Mouse (Mus musculus) ovary, postnatal 36 days (tissue): ENCODE results near the gene Glcci1.

Experiments used
- DNase-seq: peaks from one replicate; pipeline ENCODE4 v3.0.0; 2022; ENCODE audit warnings: low spot score, mixed read lengths

Gene Glcci1

DNA sequence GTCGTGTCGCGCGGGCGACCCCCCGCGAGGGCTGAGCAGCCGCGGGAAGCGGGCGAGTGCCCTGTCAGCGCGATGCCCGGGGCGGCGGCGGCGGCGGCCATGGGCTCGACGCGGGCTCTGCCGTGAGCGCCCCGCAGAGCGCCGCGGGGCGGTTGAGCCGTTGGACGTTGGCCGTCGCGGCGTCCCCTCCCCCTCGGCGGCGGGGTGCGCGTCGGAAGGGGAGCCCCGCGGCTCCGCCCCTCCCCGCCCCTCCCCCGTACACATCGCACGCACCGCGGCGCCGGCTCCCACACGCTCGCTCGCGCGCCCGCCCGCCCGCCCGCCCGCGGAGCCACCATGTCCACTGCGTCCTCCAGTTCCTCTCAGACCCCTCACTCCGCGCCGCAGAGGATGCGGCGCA lies at the start of gene Glcci1:
Glcci1 (plus strand) TSS at position 50 of the 400 bp plus-strand sequence.
- DNase-seq = peak; percentile 78

DNA sequence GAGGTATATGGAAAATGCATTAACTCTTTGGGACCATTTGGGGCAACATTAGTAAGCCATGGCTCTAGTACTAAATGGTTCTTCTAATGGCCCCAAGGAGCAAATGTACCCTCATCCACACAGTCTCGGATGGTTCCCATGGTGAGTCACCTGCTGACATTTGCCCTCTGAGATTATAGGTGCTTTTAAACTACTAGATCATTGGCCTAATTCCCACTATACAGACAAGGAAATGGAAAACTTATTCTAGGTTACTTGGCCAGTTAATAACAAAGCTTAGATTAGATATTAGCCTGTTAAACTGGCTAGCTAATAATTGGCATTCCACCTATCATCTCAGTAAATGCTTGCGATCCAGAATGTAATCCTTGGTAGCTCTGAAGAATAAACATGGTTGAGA lies 47.0 kb upstream of the Glcci1 start:
- no peak for DNase-seq

DNA sequence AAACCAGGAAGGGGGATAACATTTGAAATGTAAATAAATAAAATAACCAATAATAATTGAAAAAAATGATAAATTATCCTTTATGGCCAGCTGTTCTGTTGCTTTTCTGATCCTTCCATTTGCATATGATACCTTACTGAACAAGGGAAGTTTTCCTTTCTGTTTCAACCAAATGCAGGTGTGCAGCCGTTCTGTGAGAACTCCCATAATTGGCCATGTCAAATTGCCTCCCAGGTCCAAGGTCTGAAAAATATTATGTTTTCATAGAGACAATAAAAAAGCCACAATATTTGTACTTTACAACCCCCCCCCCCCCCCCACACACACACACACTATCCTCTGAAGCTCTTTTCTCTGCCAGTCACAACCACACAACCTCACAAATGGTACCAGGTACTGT lies 44.0 kb upstream of the Glcci1 start:
- DNase-seq = no peak

DNA sequence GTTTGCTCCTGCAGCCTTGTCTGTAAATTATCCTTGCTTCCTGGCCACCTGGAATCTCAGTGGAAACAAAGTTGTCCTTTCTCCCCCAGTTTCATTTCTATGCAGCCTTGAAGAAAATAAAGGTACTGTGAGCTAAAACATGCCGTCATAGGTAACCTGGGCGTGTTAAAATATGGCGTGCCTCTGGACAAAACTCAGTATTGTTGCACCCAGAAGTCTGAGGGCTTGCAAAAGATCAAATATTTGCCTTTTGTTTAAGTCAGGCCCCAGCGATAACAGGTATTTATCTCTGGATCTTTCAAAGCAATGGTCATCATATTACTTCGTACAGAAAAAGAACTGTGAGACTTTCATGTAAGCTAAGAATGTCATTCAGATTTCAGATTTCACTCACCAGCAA lies 43.4 kb upstream of the Glcci1 start:
- DNase-seq = no peak

DNA sequence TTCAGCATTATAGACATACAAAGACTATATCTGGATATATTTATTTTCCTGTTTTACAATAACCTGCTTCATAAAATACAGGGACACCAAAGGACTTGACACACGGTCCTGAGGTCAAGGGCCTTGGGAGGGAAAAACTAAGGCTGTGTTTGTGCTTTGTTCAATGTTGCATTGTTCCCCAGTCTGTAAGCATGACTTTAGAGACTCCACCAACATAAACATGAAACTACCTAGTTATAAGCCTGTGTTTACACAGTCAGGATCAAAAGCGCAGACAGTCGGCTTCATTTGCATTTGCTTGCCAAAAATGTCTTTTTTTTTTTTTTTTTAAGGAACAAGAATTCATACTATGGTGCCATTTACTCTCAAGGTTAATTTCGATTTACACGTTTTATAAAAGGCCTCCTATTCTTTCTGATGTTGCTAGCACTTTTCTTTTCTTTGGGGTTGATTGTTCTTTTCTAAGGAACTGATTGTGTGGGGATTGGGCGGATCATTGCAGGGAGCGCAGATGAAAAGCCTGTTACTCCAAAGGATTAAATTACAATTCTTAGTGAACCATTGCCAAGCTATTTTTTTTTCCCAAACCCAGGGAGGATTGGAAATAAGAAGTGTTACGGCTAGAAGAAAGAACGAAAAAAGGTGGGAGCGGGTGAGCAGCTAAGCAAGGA lies 41.6 kb upstream of the Glcci1 start:
- no peak for DNase-seq

DNA sequence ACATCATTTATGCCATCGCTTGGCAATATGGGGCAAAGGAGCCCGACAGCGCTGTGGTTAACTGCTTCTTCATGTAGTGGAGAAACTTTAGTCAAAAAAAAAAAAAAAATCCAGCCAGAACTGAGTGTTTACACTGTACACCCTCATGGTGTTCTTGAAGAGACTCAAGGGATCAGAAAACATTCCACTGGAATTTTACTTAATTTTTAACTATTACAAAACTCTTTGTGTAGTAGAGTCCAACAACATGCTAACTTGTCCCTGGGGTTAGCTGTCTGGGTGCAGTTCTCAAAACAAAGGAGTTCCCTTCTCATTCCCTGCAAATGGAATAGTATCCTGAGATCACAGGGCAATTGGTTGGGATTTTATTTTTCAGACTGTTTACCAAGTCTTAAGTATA lies 39.5 kb upstream of the Glcci1 start:
- no peak for DNase-seq

DNA sequence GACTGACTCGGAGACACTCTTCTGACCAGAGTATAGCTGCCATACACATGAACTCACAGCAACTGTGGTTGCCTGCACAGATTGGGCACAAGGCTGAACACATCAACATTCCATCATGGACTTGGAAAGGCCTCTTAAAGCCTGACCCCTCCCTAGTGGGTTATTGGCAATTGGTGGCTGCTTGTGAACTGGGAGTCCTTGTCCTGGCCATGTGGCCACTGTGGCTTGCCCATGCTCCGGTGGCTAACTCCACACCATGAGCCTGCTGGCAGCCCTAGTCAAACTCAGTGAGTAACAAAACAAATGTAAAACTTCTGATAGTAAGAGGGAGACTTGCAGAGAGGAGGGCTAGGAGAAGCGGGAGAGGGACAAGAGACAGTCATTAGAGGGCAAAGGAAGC lies 37.3 kb upstream of the Glcci1 start:
- no peak for DNase-seq

DNA sequence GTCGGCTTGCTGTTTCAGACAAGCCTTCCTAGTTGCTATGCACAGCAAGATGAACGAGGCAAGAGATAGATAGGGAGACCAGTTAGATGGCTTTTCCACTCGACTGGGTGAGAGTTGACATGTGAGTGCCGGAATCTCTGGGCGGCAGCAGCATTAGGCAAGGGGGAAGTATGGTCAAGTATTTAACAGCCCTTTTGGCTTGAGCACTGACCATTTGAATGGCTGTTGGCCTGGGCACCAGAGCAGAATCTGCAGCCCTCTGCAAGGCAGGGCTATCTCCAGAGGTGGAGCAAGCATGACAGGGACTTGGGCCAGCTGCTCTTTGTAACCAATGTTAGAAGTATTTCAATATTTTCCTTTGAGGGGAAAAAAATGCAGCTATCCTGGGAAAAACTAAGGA lies 36.5 kb upstream of the Glcci1 start:
- DNase-seq = peak; percentile 11

DNA sequence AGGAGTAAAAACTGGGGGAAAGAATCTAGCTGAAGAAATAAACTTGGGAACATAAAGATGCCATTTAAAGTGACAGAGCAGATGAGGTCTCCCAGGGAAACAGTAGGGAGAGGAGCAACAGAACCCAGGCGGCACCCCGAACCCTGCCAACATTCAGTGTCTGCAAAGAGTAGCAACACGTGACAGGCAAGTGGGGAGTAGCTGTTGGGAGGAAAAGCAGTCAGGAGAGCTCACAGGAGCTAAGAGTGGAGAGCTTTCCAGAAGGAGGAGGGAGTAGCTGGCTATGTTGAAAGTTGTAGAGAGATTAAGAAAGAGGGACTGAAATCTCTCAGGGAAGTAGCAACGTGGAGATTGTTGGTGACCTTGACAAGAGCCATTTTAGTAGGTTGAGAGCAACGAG lies 35.9 kb upstream of the Glcci1 start:
- DNase-seq = no peak

DNA sequence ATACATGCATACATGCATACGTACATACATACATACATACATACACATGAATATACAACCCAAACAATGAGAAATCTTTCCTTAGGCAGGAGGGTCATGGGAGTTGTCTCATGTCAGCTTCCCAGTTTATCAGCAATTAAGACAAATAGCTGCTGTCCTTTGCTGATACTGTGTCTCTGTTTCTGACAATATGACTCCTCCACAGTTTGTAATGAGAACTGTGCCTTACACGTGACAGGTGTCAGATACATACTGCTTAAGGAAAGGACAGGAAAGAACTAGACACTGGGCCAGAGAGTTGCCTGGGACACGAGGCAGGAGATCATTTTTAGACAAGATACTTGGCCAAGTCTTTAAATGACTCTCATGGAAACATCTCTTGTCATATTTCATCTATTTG lies 35.1 kb upstream of the Glcci1 start:
- no peak for DNase-seq

DNA sequence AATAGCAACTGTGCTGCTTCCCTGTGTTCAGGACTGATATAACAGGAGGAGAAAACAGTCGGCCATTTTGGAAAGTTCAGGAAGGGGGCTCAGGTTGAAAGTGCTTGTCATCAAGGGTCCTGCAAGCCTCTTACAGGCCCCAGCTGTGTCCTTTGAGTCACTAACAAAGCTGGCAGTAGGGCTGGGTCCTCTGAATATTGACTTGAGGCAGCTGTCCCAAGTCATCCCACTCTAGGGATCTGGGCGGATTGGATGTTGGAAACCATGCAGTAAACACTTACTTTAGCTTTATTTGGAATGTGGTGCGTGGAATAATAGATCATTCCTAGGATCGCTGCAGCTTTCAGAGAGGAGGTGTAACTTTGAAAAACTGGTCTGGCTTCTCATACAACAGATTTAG lies 34.6 kb upstream of the Glcci1 start:
- no peak for DNase-seq

DNA sequence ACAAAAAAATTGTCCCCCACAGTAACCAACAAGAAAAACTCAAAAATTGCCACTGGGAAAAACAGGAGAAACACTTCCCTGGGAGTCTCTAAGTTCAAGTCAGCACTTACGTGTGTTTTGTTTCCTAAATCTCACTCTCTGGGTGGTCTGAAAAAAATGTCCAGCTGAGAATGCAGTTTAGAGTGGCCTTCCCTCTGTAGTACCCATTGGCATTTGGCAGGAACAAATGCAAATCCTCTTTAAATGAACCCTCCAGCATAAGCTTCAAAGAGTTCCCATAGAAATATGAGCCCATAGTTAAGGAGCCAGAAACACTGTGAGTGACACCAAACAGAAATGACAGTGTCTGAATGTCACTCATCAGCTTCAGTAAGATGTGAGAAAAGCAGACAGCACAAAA lies 30.2 kb upstream of the Glcci1 start:
- DNase-seq = no peak

DNA sequence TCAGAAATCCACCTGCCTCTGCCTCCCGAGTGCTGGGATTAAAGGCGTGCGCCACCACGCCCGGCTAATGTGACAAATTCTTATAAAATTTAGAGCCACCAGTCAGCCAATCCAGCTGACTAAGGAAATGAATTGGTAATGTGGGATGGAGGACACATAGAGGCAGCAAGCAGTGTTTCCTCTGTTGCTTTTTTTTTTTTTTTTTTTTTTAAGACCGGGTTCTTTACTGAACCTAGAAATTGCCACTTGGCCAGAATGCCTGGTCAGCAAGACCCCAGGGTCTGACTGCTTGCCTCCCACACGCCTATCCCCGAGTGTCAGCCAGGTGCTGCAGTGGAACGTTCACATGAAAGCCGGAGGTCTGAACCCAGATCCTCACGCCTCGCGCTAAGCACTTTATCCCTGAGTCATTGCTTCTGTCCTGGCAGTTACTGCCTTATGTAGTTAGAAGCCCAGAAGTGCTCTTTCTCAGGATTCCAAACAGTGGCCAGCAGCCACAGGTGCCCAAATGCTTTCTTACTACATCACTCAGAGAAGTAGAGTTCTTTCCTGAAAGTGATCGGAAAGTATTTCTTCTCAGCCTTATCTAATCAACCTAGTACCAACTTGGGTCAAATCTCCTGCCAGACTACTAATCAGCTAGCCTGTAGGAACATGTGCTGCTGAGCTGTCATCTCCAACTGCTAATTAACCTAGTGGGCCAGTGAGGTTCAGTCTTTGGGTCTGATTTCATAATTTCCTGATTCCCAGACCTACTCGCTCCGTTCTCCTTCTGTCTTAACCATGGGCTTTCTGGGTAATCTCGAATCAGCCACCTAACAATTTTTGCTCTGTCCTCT lies 24.7 kb upstream of the Glcci1 start:
- no peak for DNase-seq

DNA sequence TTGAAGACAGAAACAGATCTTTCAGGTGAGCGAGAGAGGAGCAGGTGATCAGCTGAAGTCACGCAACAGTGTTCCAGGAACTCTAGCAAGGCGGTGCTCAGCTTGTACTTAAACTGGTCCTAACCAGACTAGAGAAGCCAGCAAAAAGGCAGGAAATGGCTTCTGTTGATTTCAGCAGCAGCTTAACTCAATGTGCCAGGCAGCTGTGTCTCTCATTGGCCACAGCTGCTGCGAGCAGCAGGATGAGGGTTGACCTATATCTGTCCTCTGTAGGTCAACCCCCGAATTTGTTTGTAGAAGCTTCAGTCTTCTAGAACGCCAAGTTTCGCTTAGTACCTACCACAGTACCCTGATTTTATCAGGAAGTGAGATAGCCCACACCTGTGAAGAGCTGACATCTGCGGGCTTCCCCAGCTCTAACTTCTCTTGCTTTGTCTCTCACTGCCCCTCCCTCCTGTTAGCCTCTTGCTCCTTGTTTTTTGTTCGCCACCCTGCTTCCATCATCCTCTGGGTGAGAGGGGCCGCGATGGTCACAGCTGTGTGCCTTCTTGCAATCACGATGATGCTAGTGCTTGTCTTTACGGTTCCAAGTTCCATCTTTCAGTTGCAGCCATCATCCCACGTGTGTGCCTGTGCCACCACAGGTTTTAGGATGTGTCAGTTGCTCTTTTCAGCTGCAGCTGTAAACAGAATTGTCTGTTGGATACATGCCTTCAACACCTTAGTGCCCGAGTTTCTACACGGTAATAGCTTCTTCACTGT lies 23.8 kb upstream of the Glcci1 start:
- DNase-seq = no peak

DNA sequence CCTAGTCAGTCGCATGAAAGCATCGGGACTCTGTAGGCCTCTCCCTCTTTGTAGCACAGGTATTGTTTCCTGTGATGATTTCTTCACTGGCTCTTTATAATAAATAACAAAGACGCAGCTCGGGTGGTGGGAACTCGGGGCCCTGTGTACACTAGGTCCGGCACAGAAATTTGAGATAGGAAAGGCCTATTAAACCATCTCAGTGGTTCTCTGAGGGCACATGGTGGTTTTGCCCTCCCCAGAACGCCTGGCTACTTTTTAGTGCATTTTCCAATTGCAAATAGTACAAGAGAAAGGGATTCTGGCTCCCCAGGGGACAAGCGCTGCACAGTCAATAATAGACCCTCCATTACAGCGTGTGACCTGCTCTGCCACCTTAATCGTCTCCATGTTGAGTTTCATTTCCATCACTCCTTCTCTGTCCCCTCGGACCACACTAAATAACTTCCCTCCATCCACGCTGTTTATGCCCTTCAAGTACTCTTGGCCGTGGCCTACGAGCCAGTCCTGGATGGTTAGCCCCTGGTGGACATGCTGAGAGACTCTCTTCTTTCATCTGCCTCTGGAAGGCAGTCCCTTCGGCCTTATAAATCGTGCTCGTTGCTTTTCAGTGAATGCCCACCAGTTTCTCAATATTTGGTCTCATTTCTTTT lies 22.9 kb upstream of the Glcci1 start:
- DNase-seq = no peak

DNA sequence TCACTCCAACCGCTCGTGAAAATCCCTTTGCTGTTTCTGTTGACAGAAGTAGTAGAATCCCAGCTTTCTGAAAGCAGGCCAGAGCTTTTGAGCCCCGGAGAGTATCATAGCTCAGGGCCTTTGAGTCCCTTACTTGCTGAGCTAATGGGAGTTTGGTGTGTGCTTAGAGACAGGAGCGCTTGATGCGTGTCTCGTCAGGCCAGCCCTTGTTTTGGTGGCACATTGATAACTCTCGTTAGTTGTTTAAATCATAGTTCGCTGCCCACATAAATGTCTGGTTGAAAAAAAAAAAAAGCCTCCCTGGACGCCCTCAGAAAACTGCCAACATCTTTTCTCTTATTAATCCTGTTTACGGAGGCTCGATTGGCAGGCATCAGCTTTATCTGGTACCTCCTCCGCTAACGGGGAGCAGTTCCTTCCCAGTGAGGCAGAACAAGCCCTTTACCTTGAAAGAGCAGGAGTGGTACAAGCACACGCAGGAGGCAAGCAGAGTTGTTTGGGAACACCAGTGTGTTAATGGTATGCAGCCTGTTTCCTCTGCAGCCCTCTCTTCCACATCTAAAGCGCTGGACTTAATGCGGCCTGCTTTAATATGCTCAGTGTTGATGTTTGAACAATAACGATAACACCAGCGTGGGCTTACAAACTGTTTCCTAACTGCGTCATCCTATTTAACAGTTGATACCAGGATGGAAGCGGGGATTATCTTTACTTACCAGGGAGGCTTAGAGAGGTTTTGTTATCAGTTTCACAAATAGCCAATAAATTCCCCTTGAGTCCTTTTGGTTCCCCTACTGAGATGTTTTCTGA lies 22.2 kb upstream of the Glcci1 start:
- DNase-seq = no peak

DNA sequence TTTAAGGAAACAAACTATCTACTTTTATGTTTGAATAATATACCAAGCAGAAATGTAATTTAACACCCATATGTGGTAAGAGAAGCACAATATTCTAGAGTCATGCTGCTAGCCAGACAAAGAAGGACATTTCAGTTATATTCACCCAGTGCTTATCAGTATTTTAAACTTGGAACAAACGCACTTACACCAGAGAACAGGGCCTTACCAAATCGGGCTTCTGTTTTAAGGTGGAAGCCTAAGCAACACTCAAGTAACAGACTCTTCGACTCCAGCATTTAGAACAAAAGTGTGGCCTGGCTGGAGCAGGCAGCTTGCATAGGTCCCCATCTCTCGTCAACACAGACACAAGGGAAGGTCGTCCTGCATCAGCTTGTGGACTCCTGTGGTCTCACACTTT lies 21.2 kb upstream of the Glcci1 start:
- no peak for DNase-seq

DNA sequence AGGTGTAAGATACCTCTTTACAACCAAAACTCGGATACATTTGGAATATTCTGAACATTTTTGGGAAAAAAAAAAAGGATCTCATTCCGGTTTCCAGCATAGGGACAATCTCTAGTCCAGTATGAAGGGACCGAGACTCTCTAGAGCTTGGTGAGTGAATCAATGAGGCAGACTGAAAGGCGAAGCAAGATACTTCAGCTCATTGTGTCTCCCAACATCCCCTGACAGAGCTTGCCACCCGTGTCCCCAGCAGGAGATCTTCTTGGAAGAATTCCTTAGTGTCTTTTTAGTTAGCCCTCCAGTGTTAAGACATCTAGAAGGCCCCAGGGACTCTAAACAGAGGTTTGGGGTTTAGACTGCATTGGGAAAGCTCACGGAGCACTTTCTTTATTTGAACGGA lies 20.1 kb upstream of the Glcci1 start:
- no peak for DNase-seq

DNA sequence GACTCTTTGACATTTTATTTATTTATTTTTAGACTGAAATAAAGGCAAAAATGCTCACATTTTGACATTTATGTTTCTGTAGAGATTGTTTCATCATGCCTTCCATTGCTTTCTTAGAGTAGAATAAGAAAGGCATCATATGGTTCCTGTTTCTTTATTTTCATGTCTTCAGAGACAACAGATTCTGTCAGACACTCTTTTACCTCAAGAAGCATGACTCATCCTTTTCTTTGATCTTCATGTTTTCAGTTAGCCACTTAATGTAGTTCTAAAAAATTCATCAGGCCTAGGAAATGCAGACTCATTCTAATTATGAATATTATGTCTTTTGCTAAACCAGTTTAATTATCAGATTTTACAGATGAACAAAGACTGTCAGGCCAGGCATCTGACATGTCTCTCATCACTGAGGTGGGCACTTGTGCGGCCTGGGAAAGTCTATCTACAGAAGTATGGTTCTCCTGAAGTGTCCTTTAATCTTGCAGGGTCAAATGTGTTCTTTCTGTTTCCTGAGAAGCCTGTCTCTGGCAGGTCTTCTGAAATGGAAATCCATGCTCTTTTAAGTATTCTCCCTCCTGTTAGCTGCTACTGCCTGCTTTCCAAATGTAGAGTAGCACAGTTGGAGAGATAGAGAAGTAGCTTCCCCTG lies 19.3 kb upstream of the Glcci1 start:
- no peak for DNase-seq

DNA sequence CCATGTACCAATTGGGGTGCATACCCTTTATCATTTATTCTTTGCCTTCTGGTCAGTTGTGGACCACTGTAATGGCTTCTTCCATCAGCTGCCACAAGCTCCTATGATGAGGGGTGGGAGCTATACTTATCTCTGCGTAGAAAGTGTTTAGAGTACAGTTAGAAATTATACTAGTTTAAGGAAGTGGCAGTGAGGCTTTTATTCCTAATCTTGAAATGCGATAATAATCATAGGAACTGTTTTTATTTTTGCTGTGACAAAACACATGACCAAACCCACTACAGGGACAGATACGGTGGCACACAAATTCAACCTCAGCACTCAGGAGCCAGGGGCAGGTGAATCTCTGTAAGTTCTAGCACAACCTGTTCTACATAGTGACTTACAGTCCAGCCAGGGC lies 17.2 kb upstream of the Glcci1 start:
- no peak for DNase-seq
